Mouse (Mus musculus) gastrocnemius, postnatal 4 days (tissue): ENCODE measurements around the gene Glt1d1. TPM values are rescaled to one million over a fixed set of nuclear protein-coding genes. Genes with fewer than 3 reads are reported as not detected.
"Not testable (repeated sequence)": the region's sequence is repeated elsewhere in the genome, so short reads cannot be mapped to it uniquely, and the experiment has no call there.

ENCODE experiments used
- DNase-seq, 2 experiments: peaks; one replicate each; pipeline ENCODE4 v3.0.0; 2021 to 2022; ENCODE audit warnings: low spot score in 2 of 2, mixed read lengths in 2 of 2
- total RNA-seq, 2 experiments: library from RNA; stranded (reverse); gene quantifications; 2 replicates each; pipeline ENCODE4 v1.2.3; 2021

Glt1d1 gene
- total RNA-seq, 2 experiments from 2014 or later = not detected

GRCm38 (mm10) chr5:127696602-127697001 lies 64.5 kb downstream of the Glt1d1 start:
- no peak for DNase-seq

- no peak for DNase-seq
These were observed 66.5 kb downstream of the Glt1d1 start for GRCm38 (mm10) chr5:127698525-127698924.

GRCm38 (mm10) chr5:127699679-127700078 lies 67.6 kb downstream of the Glt1d1 start:
- DNase-seq = no peak

GRCm38 (mm10) chr5:127700156-127700555 lies 68.1 kb downstream of the Glt1d1 start:
- no peak for DNase-seq

- no peak for DNase-seq
These were observed 71.6 kb downstream of the Glt1d1 start for GRCm38 (mm10) chr5:127703609-127704180.

- no peak for DNase-seq
These were observed 73.2 kb downstream of the Glt1d1 start for GRCm38 (mm10) chr5:127705225-127705624.

GRCm38 (mm10) chr5:127705976-127706375 lies 73.9 kb downstream of the Glt1d1 start:
- no peak for DNase-seq

GRCm38 (mm10) chr5:127708143-127708542 lies 76.1 kb downstream of the Glt1d1 start:
- no peak for DNase-seq

GRCm38 (mm10) chr5:127714783-127715704 lies 83.0 kb downstream of the Glt1d1 start:
- no peak for DNase-seq

GRCm38 (mm10) chr5:127720591-127721379 lies 88.7 kb downstream of the Glt1d1 start:
- DNase-seq = peak in 1 of 2 experiments; percentile 28

GRCm38 (mm10) chr5:127722171-127722570 lies 90.1 kb downstream of the Glt1d1 start:
- DNase-seq = not testable (repeated sequence)

GRCm38 (mm10) chr5:127730351-127730750 lies 98.3 kb downstream of the Glt1d1 start:
- no peak for DNase-seq

- DNase-seq = no peak
These were observed 109.3 kb downstream of the Glt1d1 start for GRCm38 (mm10) chr5:127741331-127741730.

GRCm38 (mm10) chr5:127749540-127749939 lies 117.5 kb downstream of the Glt1d1 start:
- DNase-seq = not testable (repeated sequence)

GRCm38 (mm10) chr5:127751262-127751975 lies 119.4 kb downstream of the Glt1d1 start:
- DNase-seq = no peak

- no peak for DNase-seq
These were observed 123.5 kb downstream of the Glt1d1 start for GRCm38 (mm10) chr5:127755594-127755993.

GRCm38 (mm10) chr5:127756011-127756410 lies 123.9 kb downstream of the Glt1d1 start:
- DNase-seq = no peak

- no peak for DNase-seq
These were observed 124.8 kb downstream of the Glt1d1 start for GRCm38 (mm10) chr5:127756671-127757423.

GRCm38 (mm10) chr5:127758576-127758975 lies 126.5 kb downstream of the Glt1d1 start:
- DNase-seq = no peak
